Mouse (Mus musculus): ENCODE results near the gene Rad9a.

The Rad9a gene

DNA sequence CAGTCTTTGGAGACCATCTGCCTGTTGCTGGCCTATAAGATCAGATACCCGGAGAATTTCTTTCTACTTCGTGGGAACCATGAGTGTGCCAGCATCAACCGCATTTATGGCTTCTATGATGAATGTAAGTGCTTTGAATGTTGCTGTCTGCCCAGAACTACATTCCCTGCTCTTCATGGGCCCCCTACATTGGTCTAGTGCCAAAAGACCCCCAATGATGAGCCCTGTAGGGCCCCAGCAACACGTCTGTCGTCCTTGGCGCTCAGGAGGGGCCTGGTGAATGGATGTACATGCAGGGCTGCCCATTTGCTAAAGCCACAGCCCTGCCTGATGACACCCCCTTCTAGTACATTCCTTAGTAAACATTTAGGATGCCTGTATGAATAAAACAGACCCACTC is 8.3 kb downstream of the Rad9a start:
- DNase-seq (ENCODE audit: low spot score in 2 of 2) = no peak

DNA sequence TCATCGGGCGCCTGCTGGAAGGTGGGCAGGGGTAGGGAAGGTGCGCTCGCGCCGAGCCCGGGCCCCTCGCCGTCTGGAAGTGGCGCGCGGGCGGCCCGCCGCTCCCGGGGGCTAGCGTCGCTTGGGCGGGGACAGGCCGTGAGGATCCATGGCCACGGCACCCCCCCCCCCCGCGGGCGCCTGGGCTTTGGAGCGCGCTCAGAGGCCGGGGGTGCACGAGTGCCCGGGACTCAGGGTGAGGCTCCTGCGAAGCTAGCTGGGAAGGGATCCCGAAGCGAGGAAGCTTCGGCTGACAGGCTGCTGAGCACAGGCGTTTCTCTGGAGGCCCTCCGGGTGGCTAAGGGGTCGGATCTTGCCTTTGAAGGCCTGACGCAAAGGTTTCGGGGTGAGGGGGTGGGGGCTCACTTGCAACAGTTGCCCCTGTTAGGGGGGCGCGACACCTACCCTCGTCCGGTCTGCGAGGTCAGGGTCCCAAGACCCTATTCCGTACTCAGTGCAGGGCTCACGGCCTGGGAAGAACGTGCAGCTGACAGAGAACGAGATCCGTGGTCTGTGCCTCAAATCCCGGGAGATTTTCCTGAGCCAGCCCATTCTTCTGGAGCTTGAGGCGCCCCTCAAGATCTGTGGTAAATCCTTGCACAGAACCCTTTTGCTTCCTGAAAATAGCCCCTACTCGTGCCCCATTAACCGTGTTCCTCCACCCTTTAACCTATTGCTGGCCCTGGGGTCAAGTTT is 9.0 kb downstream of the Rad9a start:
- DNase-seq (ENCODE audit: low spot score in 2 of 2) = no peak

DNA sequence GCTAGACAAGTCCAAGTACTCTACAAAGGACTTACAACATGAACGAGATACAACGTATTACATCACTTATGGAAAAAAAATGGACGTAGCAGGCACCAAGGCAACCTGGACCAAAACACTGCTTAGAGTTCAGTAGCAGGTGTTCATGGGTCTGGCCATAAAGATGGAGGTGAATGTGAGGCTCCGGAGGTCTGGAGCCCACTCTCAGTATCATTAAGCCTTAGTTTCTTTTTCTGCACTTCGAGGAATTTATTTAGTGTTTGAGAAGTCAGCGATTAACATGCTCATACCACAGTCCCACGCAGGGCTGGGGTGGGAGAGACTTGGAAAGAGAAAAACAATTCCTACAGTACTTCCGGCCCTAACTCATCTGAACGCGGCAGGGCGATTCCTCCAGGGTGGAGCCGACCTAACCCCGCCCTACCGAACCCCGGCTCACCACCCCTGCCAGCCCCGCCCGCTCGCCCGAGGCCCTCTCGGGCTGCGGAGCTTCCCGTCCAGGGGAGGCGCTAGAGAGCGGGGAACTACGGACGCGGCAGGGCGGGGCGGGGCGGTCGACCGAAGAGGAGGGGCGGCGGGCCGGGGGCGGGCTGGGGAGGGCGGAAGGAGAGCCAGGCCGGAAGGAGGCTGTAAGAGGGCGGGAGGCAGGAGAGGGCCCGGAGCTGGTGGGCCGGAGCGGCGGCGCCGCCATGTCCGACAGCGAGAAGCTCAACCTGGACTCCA is 9.8 kb downstream of the Rad9a start, which contains the start of gene Ppp1ca:
Ppp1ca (plus strand) TSS at position 538 of the 723 bp plus-strand sequence.
- DNase-seq (ENCODE audit: low spot score in 2 of 2) = peak; percentile 96 to 100

DNA sequence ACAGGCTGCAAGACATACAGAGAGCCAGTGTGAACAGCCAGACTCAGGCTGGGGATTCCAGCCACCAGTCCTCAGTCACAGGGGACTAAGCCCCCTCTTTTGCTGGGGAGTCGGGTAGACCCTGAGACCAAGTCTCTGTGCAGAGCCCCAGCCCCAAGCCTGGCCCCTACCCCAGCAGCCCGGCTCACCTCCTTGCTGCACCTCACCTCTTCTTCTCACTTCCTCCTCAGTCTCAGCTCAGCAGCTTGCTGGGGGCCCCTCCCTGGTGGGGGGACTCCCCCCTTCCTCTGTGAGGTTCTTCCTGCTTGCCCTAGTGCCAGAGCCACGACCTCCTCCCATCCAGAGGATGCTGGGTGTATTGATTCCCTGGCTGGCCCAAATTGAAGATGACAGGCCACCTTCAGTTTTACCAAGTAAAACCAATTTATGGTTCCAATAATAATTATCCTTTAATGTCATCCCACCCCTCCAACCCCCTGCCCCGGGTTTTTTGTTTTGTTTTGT is 10.6 kb downstream of the Rad9a start, which contains the start of gene Tbc1d10c:
Tbc1d10c (minus strand) TSS at position 454 of the 504 bp plus-strand sequence.
- DNase-seq (ENCODE audit: low spot score in 2 of 2) = peak; percentile 87 to 91

DNA sequence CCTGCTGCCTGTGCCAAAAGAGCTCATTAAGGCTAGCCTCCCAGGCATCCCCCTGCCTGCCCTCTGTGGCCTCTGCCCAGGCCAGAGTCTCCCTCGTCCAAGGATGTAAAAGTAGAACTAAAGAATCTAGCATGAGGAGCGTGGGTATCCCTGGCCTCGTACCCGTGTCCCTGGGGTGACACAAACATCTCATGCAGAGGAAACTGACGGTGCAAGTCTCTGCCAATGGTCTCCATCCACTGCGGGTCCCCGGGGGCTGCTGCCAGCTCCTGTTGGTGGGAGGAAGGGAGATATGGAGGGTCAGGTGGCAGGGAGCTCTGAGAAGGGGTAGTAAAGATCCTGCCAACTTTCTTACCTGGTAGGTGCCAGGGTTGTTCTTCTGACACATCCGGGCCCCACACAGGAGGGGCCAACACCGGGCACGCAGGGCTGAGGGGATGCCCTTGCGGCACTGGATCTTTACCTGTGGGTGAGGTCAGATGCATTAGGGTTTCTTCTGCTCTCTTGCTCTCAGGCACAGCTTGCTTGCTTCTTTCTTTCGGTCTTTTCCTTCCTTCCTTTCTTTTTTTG is 12.3 kb downstream of the Rad9a start:
- no peak for DNase-seq (ENCODE audit: low spot score in 2 of 2)

DNA sequence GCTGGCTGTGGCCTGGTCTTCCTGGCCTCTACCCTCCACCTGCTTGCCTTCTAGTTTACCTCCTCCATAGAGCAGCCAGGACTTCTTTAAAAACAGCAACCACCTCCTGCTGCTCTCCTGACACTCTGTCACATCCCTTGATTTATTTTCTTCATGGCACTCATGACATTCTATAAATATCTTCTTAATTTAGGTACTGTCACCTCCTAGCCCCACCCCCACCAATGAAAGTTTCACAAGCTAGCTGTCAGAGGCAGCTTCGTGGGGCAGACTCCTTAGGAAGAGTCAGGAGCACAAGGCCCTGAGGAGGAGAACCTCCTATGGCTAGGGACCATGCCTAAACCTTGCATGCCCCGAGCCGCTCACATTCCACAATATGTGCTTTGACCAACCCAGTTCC is 14.2 kb downstream of the Rad9a start:
- DNase-seq (ENCODE audit: low spot score in 2 of 2) = no peak

DNA sequence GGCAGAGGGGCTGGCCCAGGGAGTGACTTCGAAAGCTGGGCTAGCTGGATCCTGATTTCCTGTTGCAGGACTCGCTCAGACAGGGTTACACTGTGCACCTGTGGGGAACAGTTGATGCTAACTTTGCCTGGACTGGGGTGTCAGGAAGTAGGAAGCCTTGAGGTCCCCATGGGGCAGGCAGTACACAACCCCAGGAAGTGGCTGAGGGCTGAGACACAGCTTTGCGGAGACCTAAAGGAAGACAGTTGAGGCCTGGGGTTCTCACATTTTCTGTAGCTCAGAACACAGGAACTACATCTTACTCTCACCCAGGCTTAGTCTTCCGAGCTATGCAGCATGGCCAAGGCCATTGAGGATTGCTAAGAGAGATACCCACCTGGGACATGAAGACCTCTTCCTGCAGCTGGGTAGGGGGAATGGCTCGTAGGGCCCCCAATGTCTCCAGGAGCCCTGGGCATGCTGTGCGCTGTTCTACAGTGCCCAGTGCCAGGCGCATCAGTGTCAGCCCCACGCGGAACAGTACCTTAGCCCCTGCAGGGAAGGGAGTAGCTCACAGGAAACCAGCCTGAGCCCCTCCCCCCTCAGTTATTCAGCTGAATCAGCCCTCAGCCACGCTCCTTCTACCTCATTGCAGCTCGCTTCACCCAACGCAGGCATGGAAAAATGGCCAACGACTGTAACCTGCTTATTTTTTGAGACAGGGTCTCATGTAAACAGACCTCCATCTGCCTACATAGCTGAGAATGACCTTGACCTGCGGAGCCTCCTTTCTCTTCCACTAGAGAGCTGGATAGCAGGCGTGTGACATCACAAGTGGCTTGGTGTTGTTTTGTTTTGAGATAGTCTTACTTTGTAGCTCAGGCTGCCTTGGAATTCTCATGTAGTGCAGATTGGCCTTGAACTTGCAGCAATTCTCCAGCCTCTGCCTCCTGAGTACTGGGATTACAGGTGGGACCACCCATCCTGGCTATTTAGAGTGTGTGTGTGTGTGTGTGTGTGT is 16.2 kb downstream of the Rad9a start:
- peak; percentile 84 to 85 for DNase-seq (ENCODE audit: low spot score in 2 of 2)

DNA sequence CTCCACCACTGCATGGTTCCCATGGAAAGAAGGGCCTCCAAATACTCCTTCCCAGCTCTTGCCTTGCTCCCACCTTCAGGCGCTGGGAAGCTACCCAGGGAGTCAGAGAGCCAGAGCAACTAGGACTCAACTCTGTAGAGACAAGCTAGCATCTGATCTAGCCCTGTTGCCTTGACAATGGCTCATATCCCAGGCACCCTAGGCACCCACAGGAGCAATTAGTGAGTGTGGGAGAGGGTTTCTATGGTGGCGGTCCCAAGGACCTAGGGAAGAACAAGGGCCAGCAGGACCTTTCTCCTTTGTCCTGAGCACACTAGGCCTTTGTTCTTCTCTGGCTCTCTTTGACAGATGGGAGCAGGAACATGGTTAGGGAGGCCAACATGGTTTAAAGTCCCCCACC is 17.8 kb downstream of the Rad9a start:
- DNase-seq (ENCODE audit: low spot score in 2 of 2) = no peak

DNA sequence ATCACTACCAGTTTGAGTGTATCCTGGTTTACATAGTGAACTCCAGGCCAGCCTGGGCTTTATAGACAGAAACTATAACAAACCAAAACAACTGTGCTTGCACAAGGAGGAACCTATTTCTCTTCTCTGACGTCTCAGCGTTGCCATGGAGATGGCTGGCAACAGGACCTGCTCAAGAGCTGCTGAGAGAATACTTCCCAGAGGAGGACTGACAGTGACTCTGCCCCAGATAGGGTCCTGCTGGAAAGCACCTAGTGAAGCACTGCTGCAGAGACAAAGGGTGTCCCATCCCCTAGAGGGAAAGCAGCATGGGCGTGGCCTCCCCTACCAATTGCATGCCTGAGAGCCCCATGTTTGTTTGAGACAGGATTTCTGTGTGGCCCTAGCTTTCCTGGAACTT is 19.6 kb downstream of the Rad9a start:
- no peak for DNase-seq (ENCODE audit: low spot score in 2 of 2)

DNA sequence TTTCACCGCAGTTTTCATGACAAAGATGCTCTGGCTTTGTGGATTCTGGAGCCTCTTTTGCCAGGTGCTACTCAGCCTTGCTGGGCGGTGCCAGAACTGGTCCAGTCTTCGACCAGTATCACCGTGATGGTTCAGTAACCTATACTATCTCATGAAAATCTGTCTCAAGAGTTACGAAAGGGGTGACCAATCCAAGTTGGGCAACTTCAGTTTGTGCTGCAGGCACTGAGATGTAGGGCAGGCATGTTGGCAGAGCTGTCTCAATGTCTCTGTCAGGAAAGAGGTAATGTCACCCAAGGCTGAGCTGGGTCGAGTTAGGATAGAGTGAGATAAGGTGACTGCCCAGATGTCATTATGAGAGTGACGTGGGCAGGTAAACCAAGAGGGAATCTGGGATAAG is 21.1 kb downstream of the Rad9a start:
- DNase-seq (ENCODE audit: low spot score in 2 of 2) = no peak

DNA sequence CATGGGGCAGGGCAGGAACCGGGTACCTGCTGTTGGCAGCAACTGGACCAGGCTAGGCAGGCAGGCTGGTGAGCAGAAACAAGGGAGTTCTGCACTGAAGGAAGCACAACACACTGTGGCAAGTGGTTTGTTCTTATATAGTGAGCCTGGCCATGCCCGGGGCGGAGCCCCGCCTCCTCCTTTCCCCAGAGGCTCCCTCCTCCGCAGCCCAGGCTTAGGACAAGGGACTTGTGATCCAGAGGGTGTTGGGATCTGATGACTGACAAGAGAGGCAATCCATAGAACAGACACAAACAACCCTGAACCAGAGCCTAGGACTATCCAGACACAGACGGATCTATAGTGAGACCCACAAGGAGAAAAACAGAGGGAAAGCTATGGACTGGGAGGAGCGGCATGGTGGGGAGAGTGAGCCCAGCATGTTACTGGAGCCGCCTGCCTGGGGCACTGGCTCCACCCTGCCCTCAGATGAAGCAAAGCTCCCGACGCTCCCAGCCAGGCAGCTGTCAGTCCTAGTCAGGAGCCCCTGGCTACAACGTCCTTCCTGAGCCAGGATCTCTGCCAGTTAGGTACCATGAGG is 26.0 kb downstream of the Rad9a start, which contains the start of gene Carns1:
Carns1 (minus strand) TSS at position 112 of the 580 bp plus-strand sequence.
- DNase-seq (ENCODE audit: low spot score in 2 of 2) = no peak

DNA sequence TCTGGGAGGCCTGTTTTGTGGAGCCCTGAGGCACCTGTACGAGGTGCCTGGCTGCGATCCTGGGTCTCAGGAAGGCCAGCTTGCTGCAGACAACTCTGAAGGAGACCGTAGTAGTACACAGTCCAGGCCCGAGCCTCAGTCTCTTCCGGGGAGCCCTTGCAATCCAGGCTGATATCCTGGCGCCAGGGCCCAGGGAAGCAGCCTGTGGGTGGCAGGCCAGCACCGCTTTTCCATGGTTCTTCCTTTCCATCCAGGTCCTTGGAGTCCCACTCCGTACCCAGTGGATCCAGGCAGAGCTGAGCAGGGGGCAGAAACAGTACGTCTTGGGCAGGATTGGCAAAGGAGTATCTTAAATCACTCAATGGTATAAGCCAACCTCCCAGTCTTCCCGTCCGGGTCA is 28.5 kb downstream of the Rad9a start:
- no peak for DNase-seq (ENCODE audit: low spot score in 2 of 2)

DNA sequence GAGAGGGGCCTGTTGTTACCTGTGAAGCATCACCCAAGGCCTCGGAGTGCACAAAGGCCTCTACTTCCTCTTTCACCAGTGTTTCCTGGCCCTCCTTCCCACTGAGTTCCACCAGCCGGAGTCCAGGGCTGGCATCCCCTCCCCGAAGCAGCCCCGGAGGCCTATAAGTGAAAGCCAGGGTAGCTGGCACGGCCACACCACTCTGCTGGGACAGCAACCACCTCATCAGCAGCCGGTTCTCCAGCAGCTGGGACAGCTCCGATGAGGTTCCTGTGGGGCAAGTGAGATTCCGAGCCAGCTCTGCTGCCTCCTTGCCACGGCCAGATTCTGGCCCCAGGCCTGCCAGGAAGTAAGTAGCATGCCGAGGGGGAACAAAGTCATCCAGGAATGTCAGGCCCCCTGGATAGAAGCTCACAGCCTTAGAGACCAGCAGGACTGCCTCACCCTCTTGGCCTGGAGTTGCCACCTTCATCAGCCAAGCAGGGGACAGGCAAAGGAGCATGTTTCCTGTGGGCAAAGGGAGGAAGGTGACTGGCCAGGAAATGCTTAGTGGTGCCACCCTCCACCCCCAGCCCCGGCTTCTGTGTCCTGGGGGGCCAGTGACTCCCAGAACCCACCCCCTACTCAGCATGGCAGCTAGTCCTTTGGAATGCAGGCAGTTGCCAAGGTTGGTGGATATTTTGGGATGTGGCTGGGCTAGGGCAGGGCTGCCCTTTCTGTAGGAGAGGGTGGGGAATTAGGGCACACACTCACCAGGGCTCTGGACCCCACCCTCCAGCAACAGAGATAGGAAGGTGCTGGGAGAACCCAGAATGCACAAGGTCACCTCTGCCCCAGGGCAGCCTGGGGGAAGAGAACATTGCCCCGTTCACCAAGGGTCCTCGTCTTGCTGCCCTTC is 29.8 kb downstream of the Rad9a start:
- no peak for DNase-seq (ENCODE audit: low spot score in 2 of 2)

DNA sequence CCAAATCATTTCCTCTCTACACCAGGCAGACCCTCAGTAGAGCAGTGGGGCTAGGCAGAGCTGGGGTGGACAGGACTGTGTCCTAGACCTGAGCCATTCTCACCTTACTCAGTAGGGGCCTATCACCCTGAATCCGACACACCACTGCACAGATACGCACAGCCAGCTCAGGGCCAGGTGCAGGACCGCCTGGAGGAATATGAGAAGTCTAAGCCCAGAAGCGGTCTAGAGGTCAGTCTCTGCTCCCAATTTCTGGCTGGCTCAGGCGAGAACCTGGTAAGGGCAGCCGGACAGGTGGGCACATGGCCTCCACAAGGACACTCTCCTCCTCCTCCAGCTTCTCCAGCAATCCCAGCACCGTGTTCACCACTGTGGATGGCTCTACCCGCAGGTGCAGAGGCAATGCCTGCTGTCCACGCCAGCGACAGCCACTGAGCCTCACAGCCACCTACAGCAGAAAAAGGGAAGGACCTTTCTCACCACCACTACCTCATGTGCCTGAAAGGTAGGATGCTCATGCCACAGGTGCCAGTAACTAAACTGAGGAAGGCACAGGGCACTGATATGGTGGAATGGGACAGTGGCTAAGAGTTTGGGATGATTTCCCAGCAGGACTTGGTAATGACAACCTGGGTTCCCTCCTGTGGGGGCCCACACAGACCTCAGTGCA is 30.6 kb downstream of the Rad9a start:
- no peak for DNase-seq (ENCODE audit: low spot score in 2 of 2)

DNA sequence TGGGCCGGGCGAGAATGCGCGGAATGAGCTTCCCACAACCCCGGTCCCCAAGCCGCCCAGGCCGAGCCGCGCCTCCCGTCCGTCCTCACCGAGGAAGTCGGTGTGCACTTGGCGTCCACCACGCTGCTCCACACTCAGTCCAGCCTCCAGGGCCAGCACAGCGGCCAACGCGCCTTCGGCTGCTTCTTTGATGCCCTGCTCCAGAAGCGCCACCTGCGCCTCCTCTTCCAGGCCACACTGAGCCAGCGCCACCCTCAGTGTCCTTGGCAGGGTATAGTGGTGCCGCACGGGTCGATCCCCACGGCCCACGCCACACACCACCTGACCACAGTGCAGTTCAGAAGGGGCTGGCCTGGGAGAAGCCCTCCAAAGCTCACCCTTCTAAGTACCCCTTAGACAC is 31.7 kb downstream of the Rad9a start:
- DNase-seq (ENCODE audit: low spot score in 2 of 2) = peak in 1 of 2 experiments; percentile 52

DNA sequence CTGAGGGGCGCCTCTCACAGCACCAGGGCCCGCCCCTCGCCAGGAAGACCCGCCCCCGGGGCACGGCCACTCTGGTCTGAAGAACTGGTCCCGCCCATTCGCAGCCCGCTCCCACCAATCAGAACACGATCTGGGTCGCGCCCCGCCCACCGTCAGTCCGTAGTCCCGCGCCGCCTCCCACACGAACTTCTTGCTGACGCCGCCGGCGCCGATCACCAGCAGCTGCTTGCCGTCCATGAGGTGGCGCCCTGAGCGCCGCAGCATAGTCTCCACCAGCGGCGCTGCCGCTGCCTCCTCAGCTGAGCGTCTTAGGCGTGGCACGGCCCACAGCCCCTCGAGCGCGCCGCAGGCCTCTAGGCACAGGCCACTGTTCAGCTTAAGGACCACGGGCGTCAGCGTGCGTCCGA is 32.1 kb downstream of the Rad9a start:
- peak; percentile 99 for DNase-seq (ENCODE audit: low spot score in 2 of 2)

DNA sequence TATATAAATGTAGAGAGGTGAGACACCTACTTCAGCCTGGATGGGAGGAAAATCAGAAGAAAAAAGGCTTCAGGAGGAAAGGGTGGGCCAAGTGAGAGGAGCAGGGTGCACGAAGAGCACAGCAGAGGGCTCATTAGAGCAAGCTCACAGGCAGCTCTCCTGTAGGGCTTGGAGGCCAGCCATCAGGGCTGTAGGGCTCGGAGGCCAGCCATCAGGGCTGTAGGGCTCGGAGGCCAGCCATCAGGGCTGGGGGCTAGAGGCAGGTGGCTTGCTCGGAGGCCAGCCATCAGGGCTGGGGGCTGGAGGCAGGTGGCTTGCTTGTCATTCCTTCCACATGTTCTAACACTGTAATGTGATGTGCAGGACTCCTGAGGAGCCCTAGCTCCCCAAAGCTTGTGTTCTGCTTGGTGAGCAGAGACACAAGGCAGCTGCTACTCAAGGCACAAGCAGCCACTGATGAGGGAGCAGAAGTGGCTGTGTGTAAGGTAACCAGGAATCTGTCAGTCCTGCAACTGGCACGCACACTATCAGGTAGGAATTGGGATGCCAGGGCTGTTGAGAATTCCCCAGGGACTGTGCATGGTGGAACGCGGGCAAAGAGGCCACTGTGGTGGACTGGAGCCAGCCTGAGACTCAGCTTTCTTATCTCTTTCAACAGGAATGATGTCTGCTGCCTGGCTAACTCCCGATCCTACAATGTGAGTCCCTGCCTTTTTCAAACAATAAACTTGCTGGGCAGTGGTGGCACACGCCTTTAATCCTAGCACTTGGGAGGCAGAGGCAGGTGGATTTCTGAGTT is 34.6 kb downstream of the Rad9a start:
- DNase-seq (ENCODE audit: low spot score in 2 of 2) = no peak

DNA sequence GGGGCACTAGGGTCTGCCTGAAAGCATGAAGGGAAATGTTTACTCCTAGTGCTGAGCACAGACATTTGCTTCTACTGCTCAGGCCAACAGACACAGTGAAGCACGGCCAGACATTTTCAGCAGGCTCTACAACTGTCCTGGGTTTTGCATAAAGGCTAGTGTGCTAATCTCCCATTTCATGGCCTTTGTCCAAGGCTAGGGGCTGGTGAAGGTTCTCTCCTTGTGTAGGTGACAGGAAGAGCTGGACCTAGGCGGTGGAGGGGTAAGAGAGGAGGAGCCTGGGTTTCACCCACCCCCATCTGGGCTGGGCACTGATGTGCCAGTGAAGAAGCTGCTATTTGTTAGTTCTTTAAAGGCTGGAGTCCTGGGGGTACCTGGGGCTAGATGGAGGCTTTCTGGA is 36.7 kb downstream of the Rad9a start:
- no peak for DNase-seq (ENCODE audit: low spot score in 2 of 2)

DNA sequence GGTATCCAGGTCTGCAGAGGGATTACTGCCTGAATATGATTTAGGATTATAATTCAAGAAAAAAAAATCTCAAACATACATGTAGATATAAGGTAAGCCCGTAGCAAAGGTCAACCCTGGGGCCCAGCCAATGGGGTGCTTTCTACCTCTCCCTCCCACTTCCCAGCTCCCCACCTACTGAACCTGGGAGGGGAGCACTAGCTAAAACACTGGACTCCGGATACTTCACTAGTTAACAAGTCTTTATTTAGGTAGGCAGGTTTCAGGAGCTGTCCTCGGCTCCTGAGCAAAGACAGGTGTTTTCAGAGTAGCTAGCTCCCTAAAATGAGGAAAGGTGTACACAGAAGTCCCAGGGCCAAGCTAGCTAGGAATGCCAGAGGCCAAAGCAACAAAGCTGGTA is 37.4 kb downstream of the Rad9a start:
- no peak for DNase-seq (ENCODE audit: low spot score in 2 of 2)

Measured in thymus, postnatal 10 days (tissue).